Mouse (Mus musculus): ENCODE results near the gene Cyp4f16. TPM values are rescaled to one million over a fixed set of nuclear protein-coding genes. Genes with fewer than 3 reads are reported as not detected.
A peak's percentile ranks its signal among the peaks of the same experiment; 100 is the strongest.
"Not testable (repeated sequence)": the region's sequence is repeated elsewhere in the genome, so short reads cannot be mapped to it uniquely, and the experiment has no call there.

Cyp4f16 gene
- polyA plus RNA-seq, 1 experiment from 2014 or later: 18.3 TPM

GRCm38 (mm10) chr17:32522386-32522785 lies 14.0 kb upstream of the Cyp4f16 start:
- WGBS: 80% methylated on average over 4 of the region's 4 CpGs
- no peaks in the 10 kb centered on the region for H3K9me3 ChIP-seq (replicated peaks)
- no peak overlapping the region for H3K4me3 ChIP-seq
- peaks cover 15% of the 10 kb centered on the region for H3K36me3 ChIP-seq
- ATAC-seq (ENCODE audit: insufficient number of reproducible peaks, low FRiP score): no peak
- H3K27me3 ChIP-seq (replicated peaks): no peaks in the 10 kb centered on the region
- no peak overlapping the region for H3K9ac ChIP-seq
- H3K4me2 ChIP-seq: no peak overlapping the region
- H3K4me1 ChIP-seq (replicated peaks): no peaks in the 10 kb centered on the region
- H3K27ac ChIP-seq (ENCODE audit: poor library complexity, severe bottlenecking): no peak overlapping the region

DNA sequence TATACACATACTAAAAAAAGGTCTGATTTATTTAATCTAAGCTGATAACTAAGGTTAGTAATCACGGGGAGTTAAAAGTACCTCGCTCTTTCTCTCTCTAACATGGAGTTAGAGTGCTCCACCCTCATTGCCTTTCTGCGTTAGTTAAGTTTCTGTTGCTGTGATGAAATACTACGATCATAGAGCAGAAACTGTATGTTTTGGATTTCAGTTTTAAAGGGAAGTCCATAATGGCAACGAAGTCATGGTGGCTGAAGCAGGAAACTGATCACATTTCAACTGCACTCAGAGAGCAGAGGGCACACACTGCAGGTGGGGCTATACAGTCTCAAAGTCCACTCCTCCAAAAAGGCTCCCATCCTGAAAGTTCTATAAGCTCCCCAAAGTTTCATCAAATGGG lies 13.5 kb upstream of the Cyp4f16 start:
- Histone ChIP-seq H3K4me3 (no peak overlapping the region), H3K4me2 (no peak overlapping the region), H3K36me3 (peaks cover 15% of the 10 kb centered on the region), H3K27me3 (replicated peaks) (no peaks in the 10 kb centered on the region), H3K27ac (ENCODE audit: poor library complexity, severe bottlenecking) (no peak overlapping the region), H3K4me1 (replicated peaks) (no peaks in the 10 kb centered on the region), H3K9ac (no peak overlapping the region), H3K9me3 (replicated peaks) (no peaks in the 10 kb centered on the region)
- no peak for ATAC-seq (ENCODE audit: insufficient number of reproducible peaks, low FRiP score)
- WGBS: 80% methylated on average over 5 of the region's 5 CpGs

GRCm38 (mm10) chr17:32523895-32524294 lies 12.5 kb upstream of the Cyp4f16 start:
- no peak overlapping the region for H3K4me2 ChIP-seq
- no peaks in the 10 kb centered on the region for H3K9me3 ChIP-seq (replicated peaks)
- H3K36me3 ChIP-seq: peaks cover 15% of the 10 kb centered on the region
- no peak overlapping the region for H3K27ac ChIP-seq (ENCODE audit: poor library complexity, severe bottlenecking)
- no peak overlapping the region for H3K4me3 ChIP-seq
- peaks cover 7% of the 10 kb centered on the region; the same call in 1 of the 2 replicates for H3K4me1 ChIP-seq (replicated peaks)
- H3K27me3 ChIP-seq (replicated peaks): no peaks in the 10 kb centered on the region
- no peak for ATAC-seq (ENCODE audit: insufficient number of reproducible peaks, low FRiP score)
- H3K9ac ChIP-seq: no peak overlapping the region
- WGBS: 83% methylated on average over 11 of the region's 11 CpGs

- whole genome bisulfite sequencing: 87% methylated on average over 1 of the region's 1 CpGs
- not testable (repeated sequence) for H3K4me2 ChIP-seq; H3K27ac ChIP-seq (ENCODE audit: poor library complexity, severe bottlenecking); H3K9me3 ChIP-seq (replicated peaks); ATAC-seq (ENCODE audit: insufficient number of reproducible peaks, low FRiP score); H3K9ac ChIP-seq; H3K4me1 ChIP-seq (replicated peaks); H3K27me3 ChIP-seq (replicated peaks); H3K4me3 ChIP-seq
- peaks cover 15% of the 10 kb centered on the region for H3K36me3 ChIP-seq
These were observed 10.0 kb upstream of the Cyp4f16 start for GRCm38 (mm10) chr17:32526341-32526740.

DNA sequence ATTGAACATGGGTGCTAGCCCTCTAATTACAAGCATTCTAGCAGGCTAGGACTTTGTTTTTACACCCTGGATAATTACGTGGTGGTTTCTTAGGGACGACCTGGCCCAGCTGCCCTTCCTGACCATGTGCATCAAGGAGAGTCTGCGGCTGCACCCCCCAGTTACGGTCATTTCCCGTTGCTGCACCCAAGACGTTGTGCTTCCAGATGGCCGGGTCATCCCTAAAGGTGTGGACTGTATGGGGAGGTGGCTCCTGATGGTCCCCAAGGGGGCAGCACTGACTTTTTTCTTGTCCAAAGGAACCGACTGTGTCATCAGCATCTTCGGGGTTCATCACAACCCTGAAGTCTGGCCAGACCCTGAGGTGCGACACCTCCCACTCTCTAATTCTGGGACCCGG lies 8.6 kb upstream of the Cyp4f16 start:
- Histone ChIP-seq H3K27ac (ENCODE audit: poor library complexity, severe bottlenecking) (no peak overlapping the region), H3K4me1 (replicated peaks) (peaks cover 7% of the 10 kb centered on the region; the same call in 1 of the 2 replicates), H3K36me3 (peaks cover 10% of the 10 kb centered on the region; the same call in 1 of the 2 replicates), H3K9ac (no peak overlapping the region), H3K9me3 (replicated peaks) (no peaks in the 10 kb centered on the region), H3K27me3 (replicated peaks) (no peaks in the 10 kb centered on the region), H3K4me3 (no peak overlapping the region), H3K4me2 (0 out of 2 replicates have a peak overlapping the region, but pooled peaks have one; percentile 76)
- no peak for ATAC-seq (ENCODE audit: insufficient number of reproducible peaks, low FRiP score)
- 86% methylated on average over 11 of the region's 11 CpGs for WGBS

DNA sequence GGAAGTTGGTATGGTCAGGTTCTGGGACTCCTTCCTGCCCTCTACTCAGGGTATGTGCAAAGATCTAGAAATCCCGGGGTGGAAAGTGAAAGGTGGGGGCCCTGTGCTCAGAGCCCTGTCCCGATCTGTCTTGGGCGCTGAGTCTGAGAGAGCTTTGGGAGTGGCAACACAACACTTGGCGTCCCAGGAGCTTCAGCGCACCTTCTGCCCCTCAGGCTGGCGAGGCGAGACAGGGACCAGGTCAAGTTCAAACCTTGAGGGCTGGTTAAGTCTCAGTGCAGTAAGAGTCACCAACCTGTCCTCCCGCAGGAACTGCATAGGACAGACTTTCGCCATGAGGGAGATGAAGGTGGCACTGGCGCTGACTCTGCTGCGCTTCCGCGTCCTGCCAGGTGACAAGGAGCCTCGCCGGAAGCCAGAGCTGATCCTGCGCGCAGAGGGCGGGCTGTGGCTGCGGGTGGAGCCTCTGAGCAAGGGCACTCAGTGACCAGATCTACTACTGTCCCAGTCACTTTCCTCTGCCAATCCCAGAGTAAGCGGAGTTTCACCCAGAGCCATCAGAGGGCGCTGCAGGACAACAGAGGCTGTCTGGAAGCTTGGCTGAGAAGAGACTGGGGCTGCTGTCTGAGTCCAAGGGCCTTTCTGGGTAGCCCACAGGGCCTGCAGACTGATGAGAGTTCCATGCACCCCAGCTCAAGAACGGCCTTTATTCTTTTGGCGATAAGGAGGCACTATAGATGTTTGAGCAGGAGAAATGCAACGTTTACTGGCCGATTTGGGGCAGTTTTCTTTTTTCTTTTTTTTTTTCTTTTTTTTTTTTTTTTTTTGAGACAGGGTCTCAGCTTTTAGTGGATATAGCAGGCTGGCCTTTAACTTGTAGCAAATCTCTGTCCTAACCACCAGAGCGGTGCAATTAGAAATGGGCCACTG lies 7.7 kb upstream of the Cyp4f16 start:
- Histone ChIP-seq H3K36me3 (peaks cover 10% of the 10 kb centered on the region; the same call in 1 of the 2 replicates), H3K4me2 (peak overlapping the region; percentile 76), H3K9ac (peak overlapping the region; percentile 70), H3K4me3 (peak overlapping the region; percentile 49), H3K27me3 (replicated peaks) (no peaks in the 10 kb centered on the region), H3K4me1 (replicated peaks) (peaks cover 7% of the 10 kb centered on the region; the same call in 1 of the 2 replicates), H3K9me3 (replicated peaks) (no peaks in the 10 kb centered on the region), H3K27ac (ENCODE audit: poor library complexity, severe bottlenecking) (0 out of 2 replicates have a peak overlapping the region, but pooled peaks have one; percentile 1)
- WGBS: 11% methylated on average over 26 of the region's 26 CpGs
- peak; percentile 78 for ATAC-seq (ENCODE audit: insufficient number of reproducible peaks, low FRiP score)

DNA sequence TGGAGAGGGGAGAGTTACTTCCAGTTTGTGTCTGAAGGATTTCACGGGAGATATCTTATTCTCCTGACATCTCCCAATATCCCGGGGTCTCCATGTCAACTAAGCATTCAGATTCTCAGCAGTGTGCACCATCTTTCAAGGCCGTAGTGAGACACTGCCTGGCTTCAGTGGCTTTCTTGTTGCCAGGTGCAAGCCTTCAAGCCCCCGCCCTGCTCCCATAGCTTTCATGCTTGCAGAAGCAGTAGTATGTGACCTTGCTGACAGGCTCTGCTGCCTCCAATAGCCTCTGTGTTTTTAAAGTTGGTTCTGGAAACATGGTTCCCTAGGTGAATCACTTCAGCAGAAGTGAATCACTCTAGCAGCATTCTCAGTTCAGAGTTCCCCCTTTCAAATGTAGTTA lies 4.0 kb upstream of the Cyp4f16 start:
- WGBS: 56% methylated on average over 4 of the region's 4 CpGs
- not testable (repeated sequence) for H3K27me3 ChIP-seq (replicated peaks); H3K36me3 ChIP-seq; ATAC-seq (ENCODE audit: insufficient number of reproducible peaks, low FRiP score); H3K27ac ChIP-seq (ENCODE audit: poor library complexity, severe bottlenecking); H3K9ac ChIP-seq; H3K4me3 ChIP-seq; H3K4me2 ChIP-seq; H3K9me3 ChIP-seq (replicated peaks)
- H3K4me1 ChIP-seq (replicated peaks): peaks cover 23% of the 10 kb centered on the region

DNA sequence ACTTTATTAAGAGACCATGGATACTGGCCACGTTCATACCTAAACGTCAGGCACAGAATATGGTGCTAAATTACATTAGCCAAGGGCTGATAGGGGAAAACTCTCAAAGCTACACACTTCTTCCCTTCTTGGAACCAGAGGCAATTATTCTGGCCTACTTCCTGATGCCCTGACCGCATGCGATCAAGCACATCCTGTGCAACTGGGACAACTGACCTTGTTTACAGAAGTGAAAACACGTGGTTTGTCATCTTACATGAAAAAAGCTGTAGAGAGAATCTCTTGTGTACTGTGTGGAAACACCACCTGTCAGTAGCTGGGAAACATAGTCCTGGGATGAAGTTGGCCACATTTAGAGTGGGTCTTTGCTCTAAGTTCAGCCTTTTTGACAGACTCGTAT lies 2.3 kb upstream of the Cyp4f16 start:
- Histone ChIP-seq H3K4me3 (no peak overlapping the region), H3K27ac (ENCODE audit: poor library complexity, severe bottlenecking) (no peak overlapping the region), H3K36me3 (no peaks in the 10 kb centered on the region), H3K9ac (no peak overlapping the region), H3K27me3 (replicated peaks) (no peaks in the 10 kb centered on the region), H3K4me1 (replicated peaks) (peaks cover 16% of the 10 kb centered on the region), H3K4me2 (no peak overlapping the region), H3K9me3 (replicated peaks) (no peaks in the 10 kb centered on the region)
- 76% methylated on average over 6 of the region's 6 CpGs for WGBS
- ATAC-seq (ENCODE audit: insufficient number of reproducible peaks, low FRiP score): no peak

- peak overlapping the region; percentile 22; the same call in 1 of the 2 replicates for H3K27ac ChIP-seq (ENCODE audit: poor library complexity, severe bottlenecking)
- ATAC-seq (ENCODE audit: insufficient number of reproducible peaks, low FRiP score): no peak
- peak overlapping the region; percentile 62 for H3K9ac ChIP-seq
- no peaks in the 10 kb centered on the region for H3K9me3 ChIP-seq (replicated peaks)
- H3K4me3 ChIP-seq: peak overlapping the region; percentile 57
- WGBS: 55% methylated on average over 5 of the region's 5 CpGs
- H3K4me2 ChIP-seq: peak overlapping the region; percentile 65
- H3K4me1 ChIP-seq (replicated peaks): peaks cover 16% of the 10 kb centered on the region
- no peaks in the 10 kb centered on the region for H3K27me3 ChIP-seq (replicated peaks)
- H3K36me3 ChIP-seq: peaks cover under 1% of the 10 kb centered on the region; the same call in 1 of the 2 replicates
These were observed 501 bp downstream of the Cyp4f16 start for GRCm38 (mm10) chr17:32536867-32537250.

- H3K4me1 ChIP-seq (replicated peaks); H3K9ac ChIP-seq; ATAC-seq (ENCODE audit: insufficient number of reproducible peaks, low FRiP score); H3K9me3 ChIP-seq (replicated peaks); H3K4me3 ChIP-seq; H3K27me3 ChIP-seq (replicated peaks); H3K27ac ChIP-seq (ENCODE audit: poor library complexity, severe bottlenecking); H3K4me2 ChIP-seq: not testable (repeated sequence)
- 88% methylated on average over 5 of the region's 5 CpGs for whole genome bisulfite sequencing
- peaks cover 29% of the 10 kb centered on the region for H3K36me3 ChIP-seq
These were observed 8.4 kb downstream of the Cyp4f16 start for GRCm38 (mm10) chr17:32544792-32545191.

GRCm38 (mm10) chr17:32550377-32550776 lies 14.0 kb downstream of the Cyp4f16 start:
- H3K9me3 ChIP-seq (replicated peaks); H3K27me3 ChIP-seq (replicated peaks); ATAC-seq (ENCODE audit: insufficient number of reproducible peaks, low FRiP score); H3K4me1 ChIP-seq (replicated peaks); H3K27ac ChIP-seq (ENCODE audit: poor library complexity, severe bottlenecking); H3K36me3 ChIP-seq: not testable (repeated sequence)
- H3K4me2 ChIP-seq: peak overlapping the region; percentile 67
- 89% methylated on average over 3 of the region's 3 CpGs for WGBS
- peak overlapping the region; percentile 60 for H3K9ac ChIP-seq
- peak overlapping the region; percentile 32; the same call in 1 of the 2 replicates for H3K4me3 ChIP-seq

All from heart, embryonic 12.5 days (tissue).